Mouse (Mus musculus): ENCODE measurements around the gene Nkx6-2.

- TF ChIP-seq POLR2A (IDR thresholded peaks at IDR 0.05; ENCODE audit: borderline replicate concordance, extremely low read depth, low read depth, low read length): no peak
- TF ChIP-seq CTCF (IDR thresholded peaks at IDR 0.05; ENCODE audit: insufficient read depth, low read length): no peak
Measured at GRCm38 (mm10) chr7:139579261-139579905, 3.2 kb downstream of the Nkx6-2 start.
